Mouse (Mus musculus) testis, postnatal 10 days (tissue): Measurements from ENCODE around the gene Lgals4.
A peak's percentile ranks its signal among the peaks of the same experiment; 100 is the strongest.

Experiments used
- DNase-seq: peaks from one replicate; pipeline ENCODE4 v3.0.0; 2021; ENCODE audit warnings: low spot score

Lgals4 gene

DNA sequence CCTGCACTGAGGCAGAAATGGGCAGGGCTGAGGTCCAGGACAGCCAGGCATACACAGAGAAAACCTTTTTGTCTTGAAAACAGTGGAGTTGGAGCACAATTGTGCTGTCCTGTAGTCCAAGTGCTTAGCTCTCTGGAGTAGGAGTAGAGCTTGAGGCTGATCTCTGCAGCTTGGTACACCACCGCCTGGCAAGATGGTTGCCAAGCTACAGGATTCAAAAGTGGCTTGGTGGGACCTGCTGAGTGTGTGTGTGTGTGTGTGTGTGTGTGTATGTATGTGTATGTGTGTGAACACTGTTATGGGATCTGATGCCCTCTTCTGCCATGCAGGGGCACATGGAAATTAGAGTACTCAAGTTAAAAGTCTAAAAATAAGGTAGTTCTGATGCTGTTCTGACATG, 11.1 kb upstream of the Lgals4 start:
- no peak for DNase-seq

GRCm38 (mm10) chr7:28822993-28823903, 10.4 kb upstream of the Lgals4 start:
- no peak for DNase-seq

DNA sequence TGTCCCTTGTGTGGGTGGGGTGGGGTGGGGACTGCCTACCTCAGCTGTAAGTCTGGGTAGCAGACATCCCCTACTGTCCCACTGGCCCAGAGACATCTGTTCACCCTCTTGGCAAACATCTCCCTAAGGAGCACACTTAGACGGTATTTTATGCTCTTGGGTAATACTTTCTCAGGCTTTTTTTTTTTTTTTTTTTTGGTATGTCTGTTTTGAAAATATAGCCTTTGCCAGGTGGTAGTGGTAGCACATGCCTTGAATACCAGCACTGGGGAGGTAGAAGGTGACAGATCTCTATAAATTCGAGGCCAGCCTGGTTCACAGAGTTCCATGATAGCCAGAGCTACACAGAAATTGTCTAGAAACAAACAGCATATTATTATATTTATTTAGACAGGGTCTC, 9.7 kb upstream of the Lgals4 start:
- no peak for DNase-seq

GRCm38 (mm10) chr7:28824941-28825685, 8.5 kb upstream of the Lgals4 start, which contains the start of gene Ech1:
Gene Ech1 (plus strand): TSS chr7:28825217.
- peak; percentile 93 for DNase-seq

DNA sequence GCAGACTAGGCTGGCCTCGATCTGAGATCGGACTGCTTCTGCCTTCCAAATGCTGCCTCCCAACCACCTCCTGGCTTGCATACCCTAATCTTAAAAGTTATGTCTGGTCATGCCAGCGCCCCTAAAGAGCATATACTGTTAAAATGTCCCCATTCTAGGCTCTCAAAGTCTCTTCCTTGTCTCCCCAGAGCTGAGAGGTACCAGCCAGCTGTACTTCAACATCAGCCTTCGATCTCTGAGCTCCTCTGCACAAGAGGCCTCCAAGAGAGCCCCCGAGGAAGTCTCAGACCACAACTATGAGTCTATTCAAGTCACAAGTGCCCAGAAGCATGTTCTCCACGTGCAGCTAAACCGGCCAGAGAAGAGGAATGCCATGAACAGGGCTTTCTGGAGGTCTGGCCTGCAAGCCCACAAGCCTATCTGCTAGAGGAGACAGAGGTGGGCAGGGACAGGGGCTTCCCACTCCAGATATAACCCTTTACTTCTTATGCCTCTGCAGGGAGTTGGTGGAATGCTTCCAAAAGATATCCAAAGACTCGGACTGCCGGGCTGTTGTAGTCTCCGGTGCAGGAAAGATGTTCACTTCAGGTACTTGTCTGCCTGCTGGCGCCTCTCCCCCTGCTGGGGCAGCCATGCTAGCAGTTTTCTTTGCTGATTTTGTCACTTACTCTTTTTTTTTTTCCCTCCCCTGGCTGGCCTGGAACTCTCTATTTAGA, 7.8 kb upstream of the Lgals4 start:
- DNase-seq: peak; percentile 58

DNA sequence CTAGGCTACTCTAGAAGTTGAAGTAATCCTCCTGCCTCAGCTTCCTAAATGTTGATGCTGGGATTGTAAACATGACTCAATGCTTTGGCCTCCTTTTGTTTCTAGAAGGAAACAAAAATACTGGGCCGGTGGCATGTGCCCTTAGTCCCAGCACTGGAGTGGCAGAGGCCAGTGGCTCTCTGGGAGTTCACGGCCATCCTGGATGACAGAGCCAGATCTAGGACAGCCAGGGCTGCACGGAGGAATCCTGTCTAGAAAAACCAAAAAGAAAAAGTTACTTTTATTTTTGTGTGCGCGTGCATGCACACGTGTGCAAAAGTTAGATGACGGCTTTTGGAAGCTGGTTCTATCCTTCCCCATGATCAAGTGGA, 7.3 kb upstream of the Lgals4 start:
- DNase-seq: no peak

- peak; percentile 68 for DNase-seq
Observed at GRCm38 (mm10) chr7:28827338-28827737, 6.3 kb upstream of the Lgals4 start.

GRCm38 (mm10) chr7:28829821-28830220, 3.8 kb upstream of the Lgals4 start:
- no peak for DNase-seq

- no peak for DNase-seq
Observed at GRCm38 (mm10) chr7:28830981-28831380, 2.7 kb upstream of the Lgals4 start.

DNA sequence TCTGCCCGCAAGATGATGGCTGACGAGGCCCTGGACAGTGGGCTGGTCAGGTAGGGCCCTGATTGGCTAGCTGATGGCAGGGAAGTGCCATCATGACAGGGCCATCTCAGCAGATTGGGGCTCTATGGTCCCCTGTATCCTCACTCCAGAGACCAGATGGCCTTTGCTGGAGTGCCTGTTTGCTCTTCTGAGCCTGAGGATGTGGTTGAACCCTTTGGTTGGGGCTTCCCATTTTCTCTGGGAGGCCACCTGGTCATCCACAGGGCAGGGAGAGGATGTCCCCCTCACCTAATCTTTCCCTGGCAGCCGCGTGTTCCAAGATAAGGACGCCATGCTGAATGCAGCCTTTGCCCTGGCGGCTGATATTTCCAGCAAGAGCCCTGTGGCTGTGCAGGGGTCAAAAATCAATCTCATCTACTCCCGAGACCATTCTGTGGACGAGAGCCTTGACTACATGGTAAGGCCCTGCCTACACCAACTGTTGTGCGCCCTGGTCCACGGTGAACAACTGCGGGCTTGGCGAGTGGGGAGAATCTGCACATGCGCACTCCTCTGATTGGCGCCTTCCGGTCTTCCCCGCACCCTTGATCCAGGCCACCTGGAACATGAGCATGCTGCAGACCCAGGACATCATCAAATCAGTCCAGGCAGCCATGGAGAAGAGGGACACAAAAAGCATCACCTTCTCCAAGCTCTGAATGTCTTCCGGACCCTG, 2.1 kb upstream of the Lgals4 start:
- DNase-seq: no peak

GRCm38 (mm10) chr7:28832137-28832536, 1.5 kb upstream of the Lgals4 start:
- DNase-seq: no peak

DNA sequence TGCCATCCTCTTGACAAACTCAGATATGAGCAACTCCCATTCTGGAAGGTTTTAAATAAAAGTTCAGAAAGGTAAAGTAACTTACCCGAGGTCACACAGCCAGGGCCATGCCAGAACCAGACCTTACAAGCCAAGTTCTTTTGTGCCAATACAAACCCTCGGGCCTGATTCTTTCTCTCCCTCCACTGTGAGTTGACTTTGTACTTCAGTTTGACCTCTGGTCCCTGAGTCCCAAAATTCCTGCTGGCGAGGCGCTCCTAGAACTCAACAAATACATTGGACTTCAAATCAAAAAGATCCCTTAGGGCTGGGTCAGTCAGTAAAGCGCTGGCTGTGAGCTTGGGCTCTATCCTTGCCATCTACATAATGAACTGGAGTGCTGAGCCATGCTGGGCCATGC, 3.3 kb downstream of the Lgals4 start:
- DNase-seq: no peak

- no peak for DNase-seq
Observed at GRCm38 (mm10) chr7:28838331-28838730, 4.7 kb downstream of the Lgals4 start.

- no peak for DNase-seq
Observed at GRCm38 (mm10) chr7:28847273-28847672, 13.6 kb downstream of the Lgals4 start.

GRCm38 (mm10) chr7:28849700-28850236, 16.1 kb downstream of the Lgals4 start:
- DNase-seq: no peak

DNA sequence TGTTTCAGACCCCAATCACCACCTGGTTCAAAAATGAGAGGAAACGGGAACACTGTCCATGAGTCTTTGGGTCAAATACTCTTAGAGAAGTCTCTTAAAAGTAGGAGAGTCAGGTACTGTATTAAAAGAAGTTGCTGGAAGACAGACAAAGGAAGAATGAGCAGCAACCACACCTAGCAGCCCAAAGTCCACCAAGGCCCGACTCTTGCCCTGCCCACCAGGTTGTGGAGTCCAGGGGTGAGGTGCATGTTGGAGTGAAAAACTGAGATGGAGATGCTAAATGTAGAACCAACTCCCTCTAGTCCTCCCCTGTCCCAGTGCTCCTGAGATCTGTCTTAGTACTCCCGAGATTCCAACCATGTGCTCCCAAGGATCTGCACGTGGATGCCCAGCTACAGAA, 17.0 kb downstream of the Lgals4 start:
- no peak for DNase-seq

DNA sequence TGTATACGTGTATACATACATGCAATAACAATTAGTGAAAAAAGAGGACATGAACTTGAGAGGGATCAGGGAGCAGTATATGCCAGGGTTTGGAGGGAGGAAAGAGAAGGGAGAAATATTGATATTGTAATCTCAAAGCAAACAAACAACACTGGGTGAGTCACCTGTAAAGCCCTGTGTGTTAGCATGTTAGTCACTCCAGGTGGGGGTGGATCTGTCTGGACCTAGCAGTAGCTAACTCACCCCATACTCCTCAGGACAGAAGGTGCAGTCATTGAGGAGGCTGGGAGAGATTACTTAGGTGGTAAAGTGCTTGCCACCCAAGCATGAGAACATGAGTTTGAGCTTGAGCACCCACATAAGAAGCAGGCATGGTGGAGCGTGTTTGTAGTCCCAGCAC, 26.3 kb downstream of the Lgals4 start:
- no peak for DNase-seq

- peak; percentile 53 for DNase-seq
Observed at GRCm38 (mm10) chr7:28860898-28861297, 27.2 kb downstream of the Lgals4 start.

- DNase-seq: peak; percentile 61
Observed at GRCm38 (mm10) chr7:28862817-28863499, 29.3 kb downstream of the Lgals4 start.

- no peak for DNase-seq
Observed at GRCm38 (mm10) chr7:28863540-28863939, 29.9 kb downstream of the Lgals4 start, which contains the start of gene Lgals7. Gene Lgals7 (plus strand): TSS chr7:28863853.

DNA sequence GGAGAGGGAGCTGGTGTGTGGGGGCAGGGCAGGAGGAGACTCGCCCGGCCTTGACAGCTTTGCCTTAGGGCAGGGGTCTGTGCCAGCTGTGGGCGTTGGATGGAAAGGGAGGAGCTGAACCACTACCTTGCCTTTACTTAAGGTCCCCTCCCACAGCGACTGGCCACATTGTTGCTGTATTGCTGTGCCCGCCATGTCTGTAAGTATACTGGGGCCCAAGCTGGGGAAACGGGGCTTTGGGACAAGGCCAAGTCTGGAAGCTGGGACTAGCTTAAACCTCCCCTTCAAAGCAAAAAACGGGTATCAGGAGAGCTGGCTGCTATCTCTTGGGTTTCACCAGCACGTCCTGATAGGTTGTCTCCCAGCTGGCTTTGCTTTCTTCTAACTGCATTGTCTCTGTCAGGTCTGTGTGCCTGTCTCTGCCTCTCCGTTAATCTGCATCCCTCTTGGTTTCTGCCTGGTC, 30.7 kb downstream of the Lgals4 start:
- peak; percentile 71 for DNase-seq
